Mouse (Mus musculus): Measurements from ENCODE around the gene Tspan6. TPM values are rescaled to one million over a fixed set of nuclear protein-coding genes. Genes with fewer than 3 reads are reported as not detected.

Tspan6 gene
- polyA plus RNA-seq, 1 experiment from 2014 or later: 10.4 TPM

DNA sequence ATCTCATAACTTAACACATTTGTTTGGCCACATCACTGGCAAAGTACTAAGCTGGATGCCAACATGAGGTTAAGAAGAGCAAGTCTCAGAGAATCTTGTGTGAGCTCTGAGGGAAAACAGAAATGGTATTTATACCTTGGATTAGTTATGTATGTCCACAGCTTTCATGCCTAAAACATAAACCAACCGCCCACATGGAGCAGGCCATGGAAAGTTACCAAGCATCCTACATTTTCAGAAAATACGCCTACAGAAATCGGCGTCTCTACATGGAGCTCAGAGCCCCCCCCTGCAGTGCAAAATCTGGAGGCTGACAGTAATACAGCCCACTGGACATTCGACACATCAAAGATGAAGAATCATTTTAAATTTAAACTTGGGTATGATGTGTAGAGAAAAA lies 10.1 kb downstream of the Tspan6 start:
- Histone ChIP-seq H3K36me3 (replicated peaks) (no peaks in the 10 kb centered on the region), H3K27me3 (no peaks in the 10 kb centered on the region), H3K4me3 (replicated peaks) (no peak overlapping the region), H3K9me3 (replicated peaks) (no peaks in the 10 kb centered on the region), H3K9ac (no peak overlapping the region), H3K27ac (replicated peaks) (no peak overlapping the region), H3K4me2 (no peak overlapping the region), H3K4me1 (replicated peaks) (no peaks in the 10 kb centered on the region)
- WGBS (ENCODE audit: insufficient replicate concordance): 75% methylated on average over 5 of the region's 5 CpGs
- no peak for ATAC-seq (ENCODE audit: insufficient read depth)

DNA sequence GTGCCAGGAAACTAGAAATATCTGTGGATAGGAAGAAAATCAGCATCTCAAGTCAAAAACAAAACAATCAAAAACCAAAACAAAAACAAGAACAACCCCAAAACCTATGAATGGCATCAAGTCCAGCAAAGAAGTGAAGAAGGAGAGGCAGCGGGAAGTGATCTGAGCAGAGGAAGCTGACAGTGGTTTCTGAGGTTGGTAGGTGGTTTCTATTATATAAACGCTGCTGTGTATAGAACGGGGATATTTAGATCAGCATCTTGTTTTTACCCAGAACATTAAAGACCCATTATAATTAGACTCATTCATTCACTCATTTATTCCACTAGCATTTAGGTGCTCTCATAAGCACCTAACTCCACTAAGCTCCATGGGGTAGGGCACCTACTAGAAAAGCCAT lies 10.9 kb downstream of the Tspan6 start:
- no peaks in the 10 kb centered on the region for H3K9me3 ChIP-seq (replicated peaks)
- WGBS (ENCODE audit: insufficient replicate concordance): 32% methylated on average over 3 of the region's 3 CpGs
- H3K4me1 ChIP-seq (replicated peaks): no peaks in the 10 kb centered on the region
- no peak for ATAC-seq (ENCODE audit: insufficient read depth)
- no peaks in the 10 kb centered on the region for H3K36me3 ChIP-seq (replicated peaks)
- no peaks in the 10 kb centered on the region for H3K27me3 ChIP-seq
- no peak overlapping the region for H3K9ac ChIP-seq
- H3K4me3 ChIP-seq (replicated peaks): no peak overlapping the region
- no peak overlapping the region for H3K4me2 ChIP-seq
- no peak overlapping the region for H3K27ac ChIP-seq (replicated peaks)

DNA sequence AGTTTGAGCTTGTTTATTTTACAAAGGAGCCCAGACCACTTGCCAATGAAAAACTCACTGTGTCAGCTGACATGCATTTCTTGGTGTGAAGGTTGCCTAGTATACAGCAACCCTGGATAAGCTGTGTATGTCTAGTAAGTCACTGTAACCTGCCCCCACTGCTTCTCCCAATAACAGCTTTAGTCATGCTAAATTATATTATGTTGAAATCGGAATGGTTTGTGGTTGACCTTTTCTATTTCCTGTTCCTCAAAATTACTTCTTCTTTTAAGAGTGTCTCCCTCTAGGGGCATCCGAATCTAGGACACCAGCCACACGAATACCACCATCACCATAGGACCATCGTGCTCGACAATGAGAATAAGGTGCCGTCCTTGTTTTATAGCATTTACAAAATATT lies 28.5 kb downstream of the Tspan6 start:
- H3K4me1 ChIP-seq (replicated peaks): no peaks in the 10 kb centered on the region
- no peaks in the 10 kb centered on the region for H3K9me3 ChIP-seq (replicated peaks)
- H3K36me3 ChIP-seq (replicated peaks): no peaks in the 10 kb centered on the region
- no peak overlapping the region for H3K27ac ChIP-seq (replicated peaks)
- ATAC-seq (ENCODE audit: insufficient read depth): no peak
- H3K4me3 ChIP-seq (replicated peaks): no peak overlapping the region
- 29% methylated on average over 6 of the region's 6 CpGs for WGBS (ENCODE audit: insufficient replicate concordance)
- no peaks in the 10 kb centered on the region for H3K27me3 ChIP-seq
- no peak overlapping the region for H3K4me2 ChIP-seq
- no peak overlapping the region for H3K9ac ChIP-seq

DNA sequence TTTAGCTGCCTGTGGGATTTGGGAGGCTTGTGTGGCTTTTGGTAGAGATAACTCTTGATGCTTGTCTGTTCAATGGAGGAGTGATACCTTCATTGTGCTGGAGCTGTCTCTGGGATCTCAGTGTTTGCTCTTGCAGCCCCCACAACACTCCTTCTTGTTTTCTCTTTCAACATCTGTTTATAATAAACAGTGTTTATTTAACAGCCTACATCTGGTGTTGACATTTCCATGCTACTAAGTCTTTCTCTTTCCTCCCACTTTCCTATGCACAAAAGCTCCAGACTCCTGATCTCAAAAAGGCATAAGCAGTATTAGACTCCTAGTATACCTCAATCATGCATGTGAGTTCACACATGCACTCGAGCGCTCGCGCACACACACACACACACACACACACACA lies 44.6 kb downstream of the Tspan6 start:
- no peak overlapping the region for H3K4me2 ChIP-seq
- no peak overlapping the region for H3K4me3 ChIP-seq (replicated peaks)
- H3K27me3 ChIP-seq: no peaks in the 10 kb centered on the region
- no peaks in the 10 kb centered on the region for H3K9me3 ChIP-seq (replicated peaks)
- no peak overlapping the region for H3K27ac ChIP-seq (replicated peaks)
- 74% methylated on average over 4 of the region's 4 CpGs for WGBS (ENCODE audit: insufficient replicate concordance)
- no peak overlapping the region for H3K9ac ChIP-seq
- H3K4me1 ChIP-seq (replicated peaks): no peaks in the 10 kb centered on the region
- no peak for ATAC-seq (ENCODE audit: insufficient read depth)
- H3K36me3 ChIP-seq (replicated peaks): no peaks in the 10 kb centered on the region

DNA sequence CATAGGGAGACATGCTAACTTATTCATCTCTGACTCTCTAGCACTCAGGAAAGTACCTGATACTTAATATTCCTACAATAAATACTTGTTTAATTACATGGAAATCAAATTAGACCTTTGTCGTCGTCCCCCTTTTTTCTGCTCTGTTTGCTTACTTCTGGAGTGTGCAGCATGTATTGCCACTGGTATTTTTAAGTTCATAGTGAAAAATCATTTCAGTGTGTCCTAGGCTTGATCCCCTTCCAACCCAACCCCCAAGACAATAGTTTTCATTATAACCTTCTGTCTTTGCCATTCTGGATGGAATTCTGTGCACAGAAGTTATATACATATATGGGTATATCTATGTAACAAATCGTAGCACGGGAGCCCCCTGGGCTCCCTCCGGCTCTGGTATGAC lies 47.5 kb downstream of the Tspan6 start, which contains the start of gene Tnmd:
Gene Tnmd (plus strand): TSS at position 301 of the 400 bp plus-strand sequence.
- Histone ChIP-seq H3K36me3 (replicated peaks) (no peaks in the 10 kb centered on the region), H3K27ac (replicated peaks) (no peak within 1 kb of the TSS), H3K9me3 (replicated peaks) (no peaks in the 10 kb centered on the region), H3K4me3 (replicated peaks) (no peak within 1 kb of the TSS), H3K9ac (no peak within 1 kb of the TSS), H3K4me2 (no peak within 1 kb of the TSS), H3K27me3 (no peaks in the 10 kb centered on the region), H3K4me1 (replicated peaks) (no peaks in the 10 kb centered on the region)
- no peak for ATAC-seq (ENCODE audit: insufficient read depth)
- WGBS (ENCODE audit: insufficient replicate concordance): 62% methylated on average over 5 of the region's 5 CpGs

Other genes with a start within 250 kb of the Tspan6 start
- 0.44 and 0.46 TPM in 2 replicates for gene Pcdh19, start 209.4 kb downstream of the Tspan6 start, polyA plus RNA-seq (2015; fragmentation: Nextera tagmentation; extraction: Ambion mirVana)
- gene Tnmd, start 47.4 kb downstream of the Tspan6 start, polyA plus RNA-seq (2015; fragmentation: Nextera tagmentation; extraction: Ambion mirVana): 1.4 and 2.1 TPM in 2 replicates
- gene Srpx2, start 10.0 kb upstream of the Tspan6 start, polyA plus RNA-seq (2015; fragmentation: Nextera tagmentation; extraction: Ambion mirVana): 0.44 and 0.48 TPM in 2 replicates
- gene Sytl4, start 83.4 kb upstream of the Tspan6 start, polyA plus RNA-seq (2015; fragmentation: Nextera tagmentation; extraction: Ambion mirVana): 0.97 and 1.1 TPM in 2 replicates
- 18.8 and 19.8 TPM in 2 replicates for gene Cstf2, start 160.8 kb upstream of the Tspan6 start, polyA plus RNA-seq (2015; fragmentation: Nextera tagmentation; extraction: Ambion mirVana)